Mouse (Mus musculus) G1E (cell line): ENCODE measurements around the gene Ccnjl.

Experiments
- CTCF ChIP-seq: IDR thresholded peaks from 2 replicates; pipeline ENCODE4 v1.5.1; 2012; ENCODE audit warnings: low read depth, low read length, inconsistent platforms, mixed read lengths
- GATA1 ChIP-seq: IDR thresholded peaks from 2 replicates; pipeline ENCODE4 v1.6.1; 2012; ENCODE audit warnings: borderline replicate concordance, low read length, inconsistent platforms, mixed read lengths
- POLR2AphosphoS5 ChIP-seq: IDR thresholded peaks from 2 replicates; pipeline ENCODE4 v1.6.1; 2012; ENCODE audit warnings: low read depth, low read length, inconsistent platforms; ENCODE audit not compliant: insufficient replicate concordance
- TAL1 ChIP-seq: conservative IDR thresholded peaks from 2 replicates; pipeline ENCODE4 v1.6.1; 2012; ENCODE audit warnings: low read depth, low read length, inconsistent platforms, mixed read lengths

- TF ChIP-seq CTCF (no peak), POLR2AphosphoS5 (no peak), GATA1 (no peak), TAL1 (no peak)
These were observed 56.8 kb downstream of the Ccnjl start for GRCm38 (mm10) chr11:43585211-43586005.
